Mouse (Mus musculus) stomach, embryonic 16.5 days (tissue): ENCODE measurements around the gene Rhof. TPM values are rescaled to one million over a fixed set of nuclear protein-coding genes. Genes with fewer than 3 reads are reported as not detected.

Source experiments
- ATAC-seq: fragments of 200-750 bp; cut with Nextera tagmentation; 2 replicates; pipeline ENCODE4 v1.8.0; 2017; ENCODE audit warnings: moderate number of reproducible peaks, moderate TSS enrichment; ENCODE audit not compliant: insufficient read depth, low FRiP score
- H3K27ac ChIP-seq: fragments of 300-500 bp; sonication (generic); 2 replicates; pipeline ENCODE4 v1.5.1; 2014; ENCODE audit warnings: low read length
- H3K27me3 ChIP-seq: fragments of 300-500 bp; sonication (generic); 2 replicates; pipeline ENCODE4 v1.6.1; 2014; ENCODE audit warnings: low read length, control low read depth, mixed read lengths; ENCODE audit not compliant: control insufficient read depth, insufficient read depth
- H3K36me3 ChIP-seq: fragments of 300-500 bp; sonication (generic); 2 replicates; pipeline ENCODE4 v1.6.1; 2014; ENCODE audit warnings: low read length; ENCODE audit not compliant: control insufficient read depth, insufficient read depth
- H3K4me1 ChIP-seq: fragments of 300-500 bp; sonication (generic); 2 replicates; pipeline ENCODE4 v1.6.1; 2014; ENCODE audit warnings: low read length, control low read depth, mixed read lengths; ENCODE audit not compliant: control insufficient read depth, insufficient read depth
- H3K4me2 ChIP-seq: fragments of 300-500 bp; sonication (generic); 2 replicates; pipeline ENCODE4 v1.6.1; 2014; ENCODE audit warnings: low read depth, low read length, mixed read lengths
- H3K4me3 ChIP-seq: fragments of 300-500 bp; sonication (generic); replicated peaks from 2 replicates; pipeline ENCODE4 v1.5.1; 2014; ENCODE audit warnings: mild to moderate bottlenecking, low read length
- H3K9ac ChIP-seq: fragments of 300-500 bp; sonication (generic); 2 replicates; pipeline ENCODE4 v1.6.1; 2014; ENCODE audit warnings: low read length
- H3K9me3 ChIP-seq: fragments of 300-500 bp; sonication (generic); replicated peaks from 2 replicates; pipeline ENCODE4 v1.6.1; 2016; ENCODE audit warnings: low read length, control low read depth; ENCODE audit not compliant: control insufficient read depth
- WGBS: fragments of 180-500 bp; shearing (Covaris S2); extraction: QIAGEN DNeasy Blood & Tissue Kit; methylation state at CpG from one replicate; pipeline ENCODE4 v1.1.7; 2014; 5-methylcytosine and 5-hydroxymethylcytosine counted together
- polyA plus RNA-seq: library from polyadenylated mRNA; unstranded; fragments of >200 nt; fragmentation: Nextera tagmentation; extraction: Ambion mirVana; gene quantifications from 2 replicates; pipeline ENCODE4 v1.2.1, GENCODE M21; 2015

Rhof gene
- polyA plus RNA-seq, 1 experiment from 2014 or later, result 2.6 TPM

- Histone ChIP-seq H3K4me3 (no peak overlapping the region), H3K9ac (no peak overlapping the region), H3K9me3 (no peaks in the 10 kb centered on the region), H3K27me3 (no peaks in the 10 kb centered on the region), H3K27ac (no peak overlapping the region), H3K36me3 (no peaks in the 10 kb centered on the region), H3K4me2 (no peak overlapping the region), H3K4me1 (peaks cover 40% of the 10 kb centered on the region)
- no peak for ATAC-seq
- 73% methylated on average over 5 of the region's 5 CpGs for WGBS
Measured at GRCm38 (mm10) chr5:123130814-123131148, 1.7 kb downstream of the Rhof start.

- Histone ChIP-seq H3K27me3 (no peaks in the 10 kb centered on the region), H3K4me2 (no peak overlapping the region), H3K4me1 (peaks cover 35% of the 10 kb centered on the region), H3K9ac (no peak overlapping the region), H3K9me3 (no peaks in the 10 kb centered on the region), H3K27ac (no peak overlapping the region; the same call in 1 of the 2 replicates), H3K4me3 (no peak overlapping the region), H3K36me3 (no peaks in the 10 kb centered on the region)
- ATAC-seq, result no peak
- WGBS, result 82% methylated on average over 9 of the region's 9 CpGs
Measured at GRCm38 (mm10) chr5:123130030-123130813, 2.3 kb downstream of the Rhof start.

- no peak overlapping the region for H3K4me2 ChIP-seq
- 85% methylated on average over 10 of the region's 10 CpGs for WGBS
- H3K27me3 ChIP-seq, result no peaks in the 10 kb centered on the region
- no peaks in the 10 kb centered on the region for H3K36me3 ChIP-seq
- ATAC-seq, result no peak
- H3K4me1 ChIP-seq, result peaks cover 26% of the 10 kb centered on the region
- no peak overlapping the region for H3K4me3 ChIP-seq
- no peak overlapping the region for H3K27ac ChIP-seq
- peak overlapping the region; percentile 13; the same call in 1 of the 2 replicates for H3K9ac ChIP-seq
- no peaks in the 10 kb centered on the region for H3K9me3 ChIP-seq
Measured at GRCm38 (mm10) chr5:123129170-123129757, 3.2 kb downstream of the Rhof start.

GRCm38 (mm10) chr5:123128426-123129169, 3.9 kb downstream of the Rhof start:
- Histone ChIP-seq H3K4me3 (no peak overlapping the region), H3K27me3 (no peaks in the 10 kb centered on the region), H3K36me3 (no peaks in the 10 kb centered on the region), H3K4me2 (no peak overlapping the region), H3K9me3 (no peaks in the 10 kb centered on the region), H3K27ac (no peak overlapping the region), H3K4me1 (peaks cover 19% of the 10 kb centered on the region), H3K9ac (peak overlapping the region; percentile 13; the same call in 1 of the 2 replicates)
- ATAC-seq, result no peak
- 60% methylated on average over 10 of the region's 10 CpGs for WGBS

GRCm38 (mm10) chr5:123127031-123127430, 5.5 kb downstream of the Rhof start:
- ATAC-seq, result no peak
- WGBS, result 69% methylated on average over 6 of the region's 6 CpGs
- no peaks in the 10 kb centered on the region for H3K9me3 ChIP-seq
- no peaks in the 10 kb centered on the region for H3K27me3 ChIP-seq
- H3K27ac ChIP-seq, result no peak overlapping the region
- no peak overlapping the region for H3K4me2 ChIP-seq
- H3K4me1 ChIP-seq, result peaks cover 5% of the 10 kb centered on the region
- no peak overlapping the region for H3K4me3 ChIP-seq
- no peaks in the 10 kb centered on the region for H3K36me3 ChIP-seq
- no peak overlapping the region for H3K9ac ChIP-seq

GRCm38 (mm10) chr5:123125638-123126406, 6.7 kb downstream of the Rhof start:
- Histone ChIP-seq H3K4me3 (no peak overlapping the region), H3K27me3 (no peaks in the 10 kb centered on the region), H3K9ac (no peak overlapping the region), H3K27ac (no peak overlapping the region; the same call in 1 of the 2 replicates), H3K9me3 (no peaks in the 10 kb centered on the region), H3K4me1 (no peaks in the 10 kb centered on the region; the same call in 1 of the 2 replicates), H3K4me2 (no peak overlapping the region), H3K36me3 (no peaks in the 10 kb centered on the region)
- no peak for ATAC-seq
- WGBS, result 74% methylated on average over 18 of the region's 18 CpGs

- no peaks in the 10 kb centered on the region for H3K36me3 ChIP-seq
- no peak for ATAC-seq
- no peaks in the 10 kb centered on the region for H3K9me3 ChIP-seq
- H3K4me1 ChIP-seq, result no peaks in the 10 kb centered on the region; the same call in 1 of the 2 replicates
- 72% methylated on average over 6 of the region's 6 CpGs for WGBS
- no peak overlapping the region for H3K4me3 ChIP-seq
- no peak overlapping the region for H3K4me2 ChIP-seq
- no peak overlapping the region for H3K9ac ChIP-seq
- no peaks in the 10 kb centered on the region for H3K27me3 ChIP-seq
- no peak overlapping the region for H3K27ac ChIP-seq
Measured at GRCm38 (mm10) chr5:123125105-123125504, 7.4 kb downstream of the Rhof start.

- 86% methylated on average over 4 of the region's 4 CpGs for WGBS
- no peak overlapping the region for H3K27ac ChIP-seq
- no peak for ATAC-seq
- no peak overlapping the region for H3K4me3 ChIP-seq
- H3K4me2 ChIP-seq, result no peak overlapping the region
- H3K4me1 ChIP-seq, result no peaks in the 10 kb centered on the region
- H3K36me3 ChIP-seq, result no peaks in the 10 kb centered on the region
- no peak overlapping the region for H3K9ac ChIP-seq
- no peaks in the 10 kb centered on the region for H3K27me3 ChIP-seq
- no peaks in the 10 kb centered on the region for H3K9me3 ChIP-seq
Measured at GRCm38 (mm10) chr5:123122181-123122580, 10.3 kb downstream of the Rhof start.
